Mouse (Mus musculus): ENCODE results near the gene Vegfa. TPM values are rescaled to one million over a fixed set of nuclear protein-coding genes. Genes with fewer than 3 reads are reported as not detected.

Vegfa gene
- total RNA-seq, 2 experiments from 2014 or later, result 68.1 to 99.0 TPM

DNA sequence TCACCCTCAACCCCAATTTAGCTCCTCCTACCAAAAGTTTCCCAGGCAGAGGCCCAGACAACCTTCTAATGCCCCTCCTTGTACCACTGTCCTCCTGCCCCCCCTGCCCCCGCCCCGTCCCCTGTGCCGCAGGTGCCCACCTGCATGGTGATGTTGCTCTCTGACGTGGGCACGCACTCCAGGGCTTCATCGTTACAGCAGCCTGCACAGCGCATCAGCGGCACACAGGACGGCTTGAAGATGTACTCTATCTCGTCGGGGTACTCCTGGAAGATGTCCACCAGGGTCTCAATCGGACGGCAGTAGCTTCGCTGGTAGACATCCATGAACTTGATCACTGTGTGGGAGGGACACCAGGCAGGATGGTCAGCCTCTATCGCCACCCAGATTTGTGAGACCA is 7.0 kb downstream of the Vegfa start:
- no peak for DNase-seq

GRCm38 (mm10) chr17:46024192-46024591 is 8.0 kb downstream of the Vegfa start:
- no peak for DNase-seq

GRCm38 (mm10) chr17:46023572-46023971 is 8.6 kb downstream of the Vegfa start:
- no peak for DNase-seq

DNA sequence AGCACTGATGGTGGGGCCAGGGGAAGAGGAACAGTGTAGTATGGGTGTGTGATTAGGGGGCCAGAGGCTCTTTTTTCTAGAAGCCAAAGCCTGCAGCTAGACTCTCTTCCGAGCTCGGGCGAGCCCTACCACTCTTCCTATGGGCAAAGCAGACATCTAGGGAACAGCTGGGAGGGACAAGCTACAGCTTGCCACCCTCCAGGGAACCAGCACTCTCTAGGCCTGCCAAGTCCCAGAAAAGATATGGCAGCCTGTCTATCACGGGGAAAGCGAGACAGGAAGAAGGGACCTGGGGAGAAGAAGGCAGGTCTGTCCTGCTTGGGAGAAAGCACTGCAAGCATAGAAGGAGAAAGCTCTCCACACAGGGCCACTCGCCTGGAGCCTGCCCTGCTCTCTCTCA is 9.2 kb downstream of the Vegfa start:
- no peak for DNase-seq

DNA sequence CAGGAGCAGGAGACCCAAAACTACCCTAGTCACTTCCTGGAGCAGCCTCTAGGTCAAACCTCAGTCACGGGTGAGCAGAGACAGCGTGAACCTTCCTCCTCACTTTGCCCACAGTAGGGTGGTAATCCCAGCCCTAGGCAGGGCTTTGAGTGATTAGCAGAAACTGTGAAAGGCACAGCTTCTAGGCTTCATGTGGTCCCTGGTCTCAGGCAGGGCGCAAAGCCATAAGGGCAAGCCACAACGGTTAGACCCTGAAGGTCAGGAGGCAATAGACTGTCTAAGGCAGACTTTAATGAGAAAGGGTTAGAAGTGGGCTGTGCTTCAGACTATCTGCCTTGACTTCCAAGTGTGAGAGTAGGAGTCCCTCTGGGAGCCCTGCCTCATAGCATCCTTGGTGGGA is 9.7 kb downstream of the Vegfa start:
- no peak for DNase-seq

DNA sequence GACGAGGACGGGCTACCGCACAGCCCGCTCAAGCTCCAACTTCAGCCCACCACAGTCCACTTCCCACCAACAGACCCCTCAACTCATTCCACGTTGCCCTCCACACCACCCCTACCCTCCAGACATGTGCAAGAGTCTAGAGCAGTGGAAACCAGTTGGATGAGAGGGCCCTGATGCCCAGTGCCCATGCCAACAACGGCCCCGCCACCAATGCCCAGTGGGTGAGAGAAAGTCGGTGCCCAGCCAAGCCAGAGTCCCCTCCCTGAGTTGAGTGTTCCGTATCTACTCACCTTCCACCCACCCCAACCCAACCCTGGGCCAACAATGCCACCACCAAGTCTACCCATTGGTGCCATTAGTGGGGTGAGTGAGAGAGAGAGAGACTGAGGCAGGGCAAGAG is 10.4 kb downstream of the Vegfa start:
- no peak for DNase-seq

- DNase-seq, result no peak
Measured at GRCm38 (mm10) chr17:46021173-46021572, 11.0 kb downstream of the Vegfa start.

DNA sequence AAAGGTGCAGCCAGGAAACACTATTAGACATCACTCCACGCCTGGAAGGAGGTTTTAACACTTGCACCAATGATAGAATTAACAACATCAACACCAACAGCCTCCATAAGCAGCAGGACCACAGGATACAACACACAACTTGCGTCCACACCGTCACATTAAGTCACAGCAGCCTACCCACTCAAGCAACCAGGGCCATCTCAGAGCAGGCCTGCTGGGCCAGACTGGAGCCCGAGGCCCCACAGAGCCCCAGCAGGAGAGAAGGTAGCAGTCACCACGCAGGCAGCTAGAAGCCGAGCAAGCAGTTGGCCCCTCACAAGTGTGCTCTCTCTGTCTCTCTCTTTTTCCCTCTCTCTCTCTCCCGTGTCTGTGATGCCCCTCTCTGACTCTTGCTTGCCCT is 11.6 kb downstream of the Vegfa start:
- DNase-seq, result no peak

GRCm38 (mm10) chr17:46018736-46019004 is 13.5 kb downstream of the Vegfa start:
- DNase-seq, result no peak

DNA sequence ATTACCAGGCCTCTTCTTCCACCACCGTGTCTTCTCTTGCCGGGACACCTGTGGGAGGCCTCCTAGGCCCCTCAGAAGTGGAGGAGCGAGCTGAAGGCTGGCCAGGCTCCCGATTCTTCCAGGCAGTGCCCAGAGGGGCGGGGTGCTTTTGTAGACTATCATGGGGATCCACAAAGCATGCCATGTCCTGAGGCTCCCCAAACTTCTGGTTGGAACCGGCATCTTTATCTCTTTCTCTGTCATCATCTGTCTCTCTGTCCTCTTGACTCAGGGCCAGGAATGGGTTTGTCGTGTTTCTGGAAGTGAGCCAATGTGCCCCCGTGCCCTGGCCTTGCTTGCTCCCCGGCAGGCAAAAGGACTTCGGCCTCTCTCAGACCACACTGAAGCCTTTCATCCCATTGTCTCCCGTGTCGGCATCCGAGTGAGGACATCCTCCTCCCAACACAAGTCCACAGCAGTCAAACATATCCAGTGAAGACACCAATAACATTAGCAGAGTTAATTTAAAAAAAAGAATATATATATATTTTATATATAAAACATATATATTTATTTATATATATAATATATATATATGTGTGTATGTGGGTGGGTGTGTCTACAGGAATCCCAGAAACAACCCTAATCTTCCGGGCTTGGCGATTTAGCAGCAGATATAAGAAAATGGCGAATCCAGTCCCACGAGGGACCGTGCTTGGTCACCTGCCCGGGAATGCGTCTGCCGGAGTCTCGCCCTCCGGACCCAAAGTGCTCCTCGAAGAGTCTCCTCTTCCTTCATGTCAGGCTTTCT is 14.0 kb downstream of the Vegfa start:
- DNase-seq, result no peak

DNA sequence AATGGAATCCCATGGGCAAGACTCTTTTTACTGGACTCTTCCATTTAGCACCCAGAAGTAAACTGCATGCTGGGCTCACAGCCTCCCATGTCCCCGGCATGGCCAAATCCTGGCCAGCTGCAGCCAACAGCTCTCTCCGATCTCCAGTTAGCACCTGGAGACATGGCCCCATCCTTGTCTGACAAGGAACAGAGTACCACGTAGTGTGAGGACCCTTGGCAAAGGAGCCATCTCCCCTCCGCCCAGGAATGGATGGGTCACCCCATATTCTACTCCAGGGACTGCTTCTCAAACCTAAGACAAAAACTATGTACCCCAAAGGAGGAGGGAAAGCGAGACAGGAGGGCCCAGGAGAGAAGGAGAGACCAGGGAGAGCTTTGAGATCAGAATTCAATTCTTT is 15.6 kb downstream of the Vegfa start:
- no peak for DNase-seq

DNA sequence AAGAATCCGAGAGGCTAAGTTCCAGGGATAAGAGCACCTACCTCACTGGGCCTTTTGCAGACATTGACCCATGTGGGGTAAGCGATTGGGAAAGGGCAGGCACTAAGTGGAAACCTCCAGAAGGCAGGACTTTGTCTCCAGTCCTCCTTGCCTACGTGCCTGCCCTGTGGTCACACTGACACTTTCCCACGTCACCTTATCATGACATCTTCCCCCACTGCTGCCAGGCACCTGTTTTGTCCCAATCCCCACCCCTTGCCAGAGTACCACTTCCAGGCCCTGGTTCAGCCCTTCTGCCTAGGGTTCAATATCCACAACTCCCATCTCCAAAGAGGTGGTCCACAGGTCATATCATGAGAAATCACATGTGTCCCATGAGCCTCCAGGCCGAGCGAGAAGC is 16.2 kb downstream of the Vegfa start:
- DNase-seq, result no peak

DNA sequence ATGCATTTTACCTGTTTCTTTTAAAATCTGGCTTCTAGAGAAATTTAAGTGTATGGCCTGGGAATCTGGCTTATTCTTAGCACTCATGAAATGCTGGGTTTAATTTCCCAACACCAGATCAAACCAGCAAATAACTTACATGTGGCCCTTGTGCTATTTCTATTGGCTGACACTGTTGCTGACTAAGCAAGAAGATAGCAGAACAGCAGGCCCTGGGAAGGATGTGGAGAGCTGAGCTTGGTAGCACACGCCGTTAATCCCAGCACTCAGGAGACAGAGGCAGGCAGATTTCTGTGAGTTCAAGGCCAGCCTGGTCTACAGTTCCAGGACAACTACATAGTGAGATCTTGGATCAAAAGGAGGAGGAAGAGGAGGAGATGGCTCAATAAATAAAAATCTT is 17.2 kb downstream of the Vegfa start:
- no peak for DNase-seq

DNA sequence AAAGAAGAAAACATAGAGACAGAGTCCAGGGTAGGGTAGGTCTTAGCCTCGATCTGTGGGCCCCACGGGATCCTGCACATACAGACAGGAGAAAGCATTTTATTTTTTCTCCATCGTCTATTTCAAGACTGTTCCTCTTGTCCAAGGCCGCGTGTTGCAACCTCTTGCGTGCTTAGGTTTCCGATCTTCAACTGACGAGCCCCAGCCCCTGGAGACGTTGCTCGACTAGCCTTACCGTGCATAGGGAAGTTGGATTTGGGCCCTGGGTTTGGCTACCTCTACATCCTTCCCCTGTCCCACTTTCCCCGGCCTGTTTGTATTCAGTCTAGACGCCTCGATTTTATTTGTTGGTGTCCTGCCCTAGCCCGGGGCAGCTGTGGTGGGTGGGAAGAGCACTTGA is 18.6 kb downstream of the Vegfa start:
- DNase-seq, result no peak

- no peak for DNase-seq
Measured at GRCm38 (mm10) chr17:46012211-46012610, 20.0 kb downstream of the Vegfa start.

DNA sequence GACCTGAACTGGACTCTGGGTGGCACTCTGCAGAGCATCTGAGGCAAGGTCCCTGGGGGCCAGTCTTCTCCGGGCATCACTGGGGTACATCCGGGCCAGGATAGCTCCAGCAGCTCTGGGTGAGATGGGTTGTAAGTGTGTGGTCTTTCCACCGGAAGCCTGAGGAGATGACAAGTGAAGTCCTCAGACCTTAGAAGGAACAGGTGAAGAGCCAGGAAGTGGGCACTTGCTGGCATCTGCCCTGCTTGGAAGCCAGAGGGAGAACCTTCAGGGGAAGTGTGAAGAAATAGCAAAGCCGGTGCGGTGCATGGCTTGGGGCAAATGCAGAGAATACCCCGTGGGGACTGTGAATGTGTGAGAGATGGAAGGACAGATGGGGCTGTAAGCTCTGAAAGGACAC is 21.7 kb downstream of the Vegfa start:
- no peak for DNase-seq

GRCm38 (mm10) chr17:46009182-46009581 is 23.0 kb downstream of the Vegfa start:
- no peak for DNase-seq

- DNase-seq, result no peak
Measured at GRCm38 (mm10) chr17:46005458-46005857, 26.7 kb downstream of the Vegfa start.

DNA sequence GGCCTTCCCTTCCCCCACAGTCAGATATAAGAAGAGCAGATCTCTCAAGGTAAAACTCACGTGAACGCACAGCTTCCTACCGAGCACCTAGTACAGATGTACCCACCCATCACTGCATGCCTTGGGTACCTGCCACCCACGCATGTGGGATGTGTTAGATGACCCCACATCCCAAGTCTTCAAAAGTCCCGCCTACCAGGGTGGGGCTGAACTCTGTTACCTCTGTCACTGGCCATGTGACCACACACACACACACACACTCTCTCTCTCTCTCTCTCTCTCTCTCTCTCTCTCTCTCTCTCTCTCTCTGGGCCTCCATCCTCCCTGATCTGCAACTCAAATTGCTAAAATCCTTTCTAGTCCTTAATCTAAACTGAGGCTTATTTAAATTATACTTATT is 27.7 kb downstream of the Vegfa start:
- DNase-seq, result no peak

DNA sequence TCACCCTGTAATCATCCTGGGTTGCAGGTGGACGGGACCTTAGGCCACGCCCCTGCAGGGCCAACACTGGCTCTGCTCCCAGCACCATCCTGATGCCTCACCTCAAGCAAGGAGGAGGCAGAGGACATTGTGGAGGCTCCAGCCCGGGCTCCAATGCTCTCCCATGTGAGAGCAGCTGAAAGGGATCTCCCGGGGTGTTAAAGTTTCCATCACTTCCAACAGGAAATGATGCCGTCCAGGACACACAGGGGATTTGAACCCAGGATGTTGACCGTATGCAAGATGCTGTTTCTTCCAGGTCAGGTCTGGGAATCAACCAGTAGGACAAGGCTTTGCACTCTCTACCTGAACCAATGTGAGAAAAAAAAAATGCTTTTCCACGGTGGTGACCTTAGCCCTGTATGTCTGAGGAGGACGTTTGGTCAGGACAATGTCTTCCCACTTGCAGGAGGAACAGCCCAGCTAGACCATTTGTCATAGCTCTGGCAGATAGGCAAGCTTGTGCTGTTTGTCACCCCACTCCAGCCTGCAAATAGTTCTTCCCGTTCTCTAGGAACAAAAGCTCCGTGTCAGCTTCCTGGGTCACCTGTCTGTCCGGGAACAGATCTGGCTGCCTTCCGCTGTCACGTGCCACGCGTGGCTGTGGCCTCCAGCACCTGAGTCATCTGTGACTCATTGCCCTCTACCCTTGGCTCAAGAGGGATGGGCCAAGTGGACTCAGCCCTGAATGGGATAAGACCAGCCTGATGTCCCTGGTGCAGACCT is 28.3 kb downstream of the Vegfa start:
- DNase-seq, result no peak

GRCm38 (mm10) chr17:45999366-45999940 is 32.7 kb downstream of the Vegfa start:
- no peak for DNase-seq

- DNase-seq, result no peak
Measured at GRCm38 (mm10) chr17:45998363-45998762, 33.8 kb downstream of the Vegfa start.

DNA sequence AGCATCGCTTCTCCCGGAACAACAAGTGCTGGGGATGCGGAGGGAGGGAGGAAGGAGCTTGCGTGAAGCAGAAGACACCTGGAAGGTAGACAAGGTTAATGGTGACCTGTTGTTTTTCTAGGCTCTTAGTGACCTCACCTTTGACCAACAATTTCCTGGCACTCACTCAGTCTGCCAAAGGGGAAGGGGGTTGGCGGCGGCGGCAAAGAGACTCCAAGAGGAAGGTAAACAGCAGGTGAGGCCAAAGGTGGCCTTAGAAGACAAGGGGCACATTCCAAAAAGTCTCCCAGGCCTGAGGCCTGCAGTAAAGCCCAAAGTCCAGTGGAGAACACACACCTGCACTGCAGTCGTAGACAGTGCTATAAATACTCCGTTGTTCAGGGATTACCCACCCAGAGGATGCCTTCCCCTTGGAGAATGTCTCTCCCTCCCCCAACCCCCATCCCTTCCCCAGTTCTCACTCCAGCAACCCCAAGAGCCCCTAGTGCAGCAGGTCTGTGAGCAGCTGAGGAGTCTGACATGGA is 35.2 kb downstream of the Vegfa start:
- no peak for DNase-seq

Data from layer of hippocampus, postnatal 36 days (tissue).